Mouse (Mus musculus) lung, postnatal 0 days (tissue): Measurements from ENCODE around the gene Safb. TPM values are rescaled to one million over a fixed set of nuclear protein-coding genes. Genes with fewer than 3 reads are reported as not detected.

Experiments
- ATAC-seq: fragments of 200-750 bp; cut with Nextera tagmentation; 2 replicates; pipeline ENCODE4 v1.8.0; 2017; ENCODE audit warnings: moderate library complexity
- DNase-seq: peaks from one replicate; pipeline ENCODE4 v3.0.0-alpha.2; 2016; ENCODE audit warnings: low spot score
- H3K27ac ChIP-seq: fragments of 300-500 bp; sonication (generic); 2 replicates; pipeline ENCODE4 v1.5.1; 2014; ENCODE audit warnings: antibody characterized with exemption, mild to moderate bottlenecking, low read length, mixed read lengths
- H3K27me3 ChIP-seq: fragments of 300-500 bp; sonication (generic); replicated peaks from 2 replicates; pipeline ENCODE4 v1.6.1; 2014; ENCODE audit warnings: low read length, mixed read lengths; ENCODE audit not compliant: insufficient read depth
- H3K36me3 ChIP-seq: fragments of 300-500 bp; sonication (generic); 2 replicates; pipeline ENCODE4 v1.6.1; 2014; ENCODE audit warnings: low read length, mixed read lengths; ENCODE audit not compliant: insufficient read depth
- H3K4me1 ChIP-seq: fragments of 300-500 bp; sonication (generic); 2 replicates; pipeline ENCODE4 v1.6.1; 2014; ENCODE audit warnings: antibody characterized with exemption, low read depth, low read length, mixed read lengths; ENCODE audit not compliant: insufficient read depth
- H3K4me2 ChIP-seq: fragments of 300-500 bp; sonication (generic); replicated peaks from 2 replicates; pipeline ENCODE4 v1.6.1; 2014; ENCODE audit warnings: low read depth, mild to moderate bottlenecking, low read length, moderate library complexity, mixed read lengths
- H3K4me3 ChIP-seq: fragments of 300-500 bp; sonication (generic); 2 replicates; pipeline ENCODE4 v1.5.1; 2014; ENCODE audit warnings: low read depth, low read length
- H3K9ac ChIP-seq: fragments of 300-500 bp; sonication (generic); replicated peaks from 2 replicates; pipeline ENCODE4 v1.6.1; 2014; ENCODE audit warnings: low read depth, mild to moderate bottlenecking
- H3K9me3 ChIP-seq: fragments of 300-500 bp; sonication (generic); 2 replicates; pipeline ENCODE4 v1.6.1; 2016; ENCODE audit warnings: low read length, mixed read lengths
- CTCF ChIP-seq: IDR thresholded peaks from 2 replicates; pipeline ENCODE4 v1.5.1; 2016; ENCODE audit warnings: antibody characterized with exemption, mild to moderate bottlenecking
- EP300 ChIP-seq: IDR thresholded peaks from 2 replicates; pipeline ENCODE4 v1.6.1; 2016; ENCODE audit warnings: antibody characterized with exemption, mild to moderate bottlenecking, control low read depth
- WGBS: fragments of 180-500 bp; shearing (Covaris S2); extraction: QIAGEN DNeasy Blood & Tissue Kit; methylation state at CpG from one replicate; pipeline ENCODE4 v1.1.7; 2014; 5-methylcytosine and 5-hydroxymethylcytosine counted together
- polyA plus RNA-seq: library from polyadenylated mRNA; unstranded; fragments of >200 nt; fragmentation: Nextera tagmentation; extraction: Ambion mirVana; gene quantifications from 2 replicates; pipeline ENCODE4 v1.2.1, GENCODE M21; 2015

Gene Safb
- polyA plus RNA-seq, 1 experiment from 2014 or later = 43.4 TPM

GRCm38 (mm10) chr17:56543684-56544224 is 40.9 kb upstream of the Safb start:
- H3K4me2 ChIP-seq = no peak overlapping the region
- no peaks in the 10 kb centered on the region for H3K4me1 ChIP-seq
- H3K9me3 ChIP-seq = no peaks in the 10 kb centered on the region
- no peaks in the 10 kb centered on the region for H3K36me3 ChIP-seq
- DNase-seq (no peak), ATAC-seq (no peak)
- no peak overlapping the region for H3K9ac ChIP-seq
- no peaks in the 10 kb centered on the region for H3K27me3 ChIP-seq
- H3K4me3 ChIP-seq = no peak overlapping the region
- TF ChIP-seq EP300 (no peak), CTCF (peak; percentile 20; the same call in 1 of the 2 replicates)
- WGBS = 84% methylated on average over 3 of the region's 3 CpGs
- H3K27ac ChIP-seq = no peak overlapping the region

GRCm38 (mm10) chr17:56544699-56545387 is 39.8 kb upstream of the Safb start:
- DNase-seq = no peak

GRCm38 (mm10) chr17:56545945-56546344 is 38.7 kb upstream of the Safb start:
- no peak overlapping the region for H3K27ac ChIP-seq
- H3K27me3 ChIP-seq = no peaks in the 10 kb centered on the region
- ATAC-seq (no peak), DNase-seq (no peak)
- H3K36me3 ChIP-seq = no peaks in the 10 kb centered on the region
- no peaks in the 10 kb centered on the region for H3K4me1 ChIP-seq
- H3K4me3 ChIP-seq = no peak overlapping the region
- no peak overlapping the region for H3K4me2 ChIP-seq
- H3K9me3 ChIP-seq = no peaks in the 10 kb centered on the region
- no peak overlapping the region for H3K9ac ChIP-seq
- no peak for TF ChIP-seq CTCF
- TF ChIP-seq EP300 = no peak
- 56% methylated on average over 1 of the region's 1 CpGs for WGBS

More at GRCm38 (mm10) chr17:56544699-56545387, 39.8 kb upstream of the Safb start:
- H3K4me2 ChIP-seq = no peak overlapping the region
- no peaks in the 10 kb centered on the region for H3K36me3 ChIP-seq
- no peak overlapping the region for H3K4me3 ChIP-seq
- 75% methylated on average over 7 of the region's 7 CpGs for WGBS
- no peak for ATAC-seq
- H3K27me3 ChIP-seq = no peaks in the 10 kb centered on the region
- TF ChIP-seq EP300 (no peak), CTCF (no peak)
- H3K9me3 ChIP-seq = no peaks in the 10 kb centered on the region
- no peak overlapping the region for H3K27ac ChIP-seq
- no peak overlapping the region for H3K9ac ChIP-seq
- no peaks in the 10 kb centered on the region for H3K4me1 ChIP-seq

GRCm38 (mm10) chr17:56546576-56546975 is 38.0 kb upstream of the Safb start:
- no peaks in the 10 kb centered on the region for H3K36me3 ChIP-seq
- no peaks in the 10 kb centered on the region for H3K9me3 ChIP-seq
- 81% methylated on average over 5 of the region's 5 CpGs for WGBS
- DNase-seq = no peak
- H3K4me3 ChIP-seq = no peak overlapping the region
- no peak overlapping the region for H3K9ac ChIP-seq
- TF ChIP-seq CTCF (no peak), EP300 (no peak)
- no peak overlapping the region for H3K4me2 ChIP-seq
- no peaks in the 10 kb centered on the region for H3K4me1 ChIP-seq
- no peak overlapping the region for H3K27ac ChIP-seq
- no peak for ATAC-seq
- H3K27me3 ChIP-seq = no peaks in the 10 kb centered on the region

- ATAC-seq (no peak), DNase-seq (no peak)
- Histone ChIP-seq H3K9ac (no peak overlapping the region), H3K4me2 (no peak overlapping the region), H3K36me3 (no peaks in the 10 kb centered on the region), H3K27ac (no peak overlapping the region), H3K9me3 (no peaks in the 10 kb centered on the region), H3K4me3 (no peak overlapping the region), H3K4me1 (no peaks in the 10 kb centered on the region), H3K27me3 (no peaks in the 10 kb centered on the region)
- TF ChIP-seq EP300 = no peak
- no peak for TF ChIP-seq CTCF
- 69% methylated on average over 17 of the region's 17 CpGs for WGBS
Measured at GRCm38 (mm10) chr17:56547116-56547845, 37.3 kb upstream of the Safb start.

GRCm38 (mm10) chr17:56547846-56548604 is 36.6 kb upstream of the Safb start:
- DNase-seq (no peak), ATAC-seq (no peak)
- TF ChIP-seq EP300 (no peak), CTCF (peak; percentile 37)
- no peak overlapping the region for H3K4me3 ChIP-seq
- 61% methylated on average over 9 of the region's 9 CpGs for WGBS
- no peaks in the 10 kb centered on the region for H3K36me3 ChIP-seq
- no peak overlapping the region for H3K27ac ChIP-seq
- H3K4me1 ChIP-seq = no peaks in the 10 kb centered on the region
- H3K9me3 ChIP-seq = no peaks in the 10 kb centered on the region
- no peak overlapping the region for H3K9ac ChIP-seq
- H3K4me2 ChIP-seq = no peak overlapping the region
- no peaks in the 10 kb centered on the region for H3K27me3 ChIP-seq
